Mouse (Mus musculus) granulocyte monocyte progenitor cell, adult 5-6 weeks (primary cell): ENCODE measurements around the gene Slc6a9. TPM values are rescaled to one million over a fixed set of nuclear protein-coding genes. Genes with fewer than 3 reads are reported as not detected.

Experiments
- total RNA-seq, 2 experiments: library from RNA; stranded (forward) in 1 of 2; stranded (reverse) in 1 of 2; fragments of 200-712, 200-1000 nt in 1 of 2; fragments of >200 nt in 1 of 2; fragmentation: Nextera tagmentation in 1 of 2; gene quantifications; 2 replicates each; pipeline ENCODE4 v1.2.3; 2014 to 2017

Slc6a9 gene
- total RNA-seq, 2 experiments from 2014 or later, result not detected

Other genes with a start within 250 kb of the Slc6a9 start
- gene Dmap1, start 152.2 kb upstream of the Slc6a9 start, total RNA-seq (2014; fragmentation: Nextera tagmentation), result 32.0 and 32.8 TPM in 2 replicates
- 26.2 and 27.8 TPM in 2 replicates for gene Dmap1, start 152.2 kb upstream of the Slc6a9 start, total RNA-seq (2017)
- gene Gm12845, start 110.1 kb upstream of the Slc6a9 start, total RNA-seq (2014; fragmentation: Nextera tagmentation), result not detected in 2 replicates
- not detected in 2 replicates for gene Gm12845, start 110.1 kb upstream of the Slc6a9 start, total RNA-seq (2017)
- gene Klf17, start 68.9 kb upstream of the Slc6a9 start, total RNA-seq (2014; fragmentation: Nextera tagmentation), result not detected in 2 replicates
- gene Klf17, start 68.9 kb upstream of the Slc6a9 start, total RNA-seq (2017), result not detected in 2 replicates
- not detected in 2 replicates for gene Ccdc24, start 38.1 kb downstream of the Slc6a9 start, total RNA-seq (2014; fragmentation: Nextera tagmentation)
- not detected in 2 replicates for gene Ccdc24, start 38.1 kb downstream of the Slc6a9 start, total RNA-seq (2017)
- 0.73 TPM in 1 of 2 replicates, not detected in the other for gene B4galt2, start 49.0 kb downstream of the Slc6a9 start, total RNA-seq (2014; fragmentation: Nextera tagmentation)
- 0.04 TPM in 1 of 2 replicates, not detected in the other for gene B4galt2, start 49.0 kb downstream of the Slc6a9 start, total RNA-seq (2017)
- 253 and 300 TPM in 2 replicates for gene Atp6v0b, start 52.8 kb downstream of the Slc6a9 start, total RNA-seq (2014; fragmentation: Nextera tagmentation)
- gene Atp6v0b, start 52.8 kb downstream of the Slc6a9 start, total RNA-seq (2017), result 97.8 and 111 TPM in 2 replicates
- gene Dph2, start 57.5 kb downstream of the Slc6a9 start, total RNA-seq (2014; fragmentation: Nextera tagmentation), result 13.3 and 15.6 TPM in 2 replicates
- 8.9 and 9.6 TPM in 2 replicates for gene Dph2, start 57.5 kb downstream of the Slc6a9 start, total RNA-seq (2017)
- gene Ipo13, start 80.5 kb downstream of the Slc6a9 start, total RNA-seq (2014; fragmentation: Nextera tagmentation), result 30.4 and 38.6 TPM in 2 replicates
- gene Ipo13, start 80.5 kb downstream of the Slc6a9 start, total RNA-seq (2017), result 7.2 and 10.0 TPM in 2 replicates
- gene Artn, start 95.3 kb downstream of the Slc6a9 start, total RNA-seq (2014; fragmentation: Nextera tagmentation), result not detected in 2 replicates
- not detected in 2 replicates for gene Artn, start 95.3 kb downstream of the Slc6a9 start, total RNA-seq (2017)